ENCODE assay signal across 11 mouse cellular contexts in genomic region chr8:124273606-124274218, GRCm38 (mm10). TPM values are rescaled to one million over a fixed set of nuclear protein-coding genes. Genes with fewer than 3 reads are reported as not detected.
DNase-seq lines count a peak whose midpoint lies in the region; ATAC-seq and TF ChIP-seq lines count a peak whose summit lies in the region.
"Had no signal": no experiment of that assay in that cellular context is flagged by ENCODE, and none has a peak within 500 bp of the region (broad histone marks: within the 10 kb centered on the region; RNA-seq: fewer than 3 reads in every experiment).

No protein-coding gene starts in this region.

- H3K9ac ChIP-seq in midbrain, embryonic 11.5 days (ENCODE audit: low read length) = no peak overlapping the region
- H3K9ac ChIP-seq in midbrain, postnatal 0 days (replicated peaks; ENCODE audit: low read length, poor library complexity, severe bottlenecking) = no peak overlapping the region
- H3K9ac ChIP-seq: forebrain, embryonic 15.5 days; heart, embryonic 13.5 days; lung, embryonic 14.5 days had no signal

- no peak overlapping the region for H3K27ac ChIP-seq in midbrain, embryonic 11.5 days (ENCODE audit: low read depth, low read length)
- no peak overlapping the region for H3K27ac ChIP-seq in midbrain, postnatal 0 days (ENCODE audit: low read depth, low read length)
- H3K27ac ChIP-seq: heart, embryonic 13.5 days had no signal

- no peaks in the 10 kb centered on the region for H3K27me3 ChIP-seq in midbrain, embryonic 11.5 days (ENCODE audit: control insufficient read depth, insufficient read depth, low read length)
- H3K27me3 ChIP-seq in midbrain, postnatal 0 days (ENCODE audit: insufficient read depth, low read length) = no peaks in the 10 kb centered on the region
- H3K27me3 ChIP-seq: forebrain, embryonic 15.5 days; heart, embryonic 13.5 days had no signal

- H3K4me3 ChIP-seq in midbrain, embryonic 11.5 days (ENCODE audit: low read depth, low read length) = no peak overlapping the region
- no peak overlapping the region for H3K4me3 ChIP-seq in midbrain, postnatal 0 days (ENCODE audit: low read depth, low read length)
- H3K4me3 ChIP-seq: forebrain, embryonic 15.5 days; heart, embryonic 13.5 days had no signal

- no peak overlapping the region for H3K4me2 ChIP-seq in midbrain, embryonic 11.5 days
- H3K4me2 ChIP-seq in midbrain, postnatal 0 days (ENCODE audit: low read depth, low read length, poor library complexity, severe bottlenecking) = no peak overlapping the region
- H3K4me2 ChIP-seq: forebrain, embryonic 15.5 days; heart, embryonic 13.5 days; lung, embryonic 14.5 days had no signal

- peak; percentile 39; the same call in 1 of the 2 replicates for ATAC-seq in midbrain, embryonic 11.5 days (ENCODE audit: low FRiP score)
- no peak for ATAC-seq in midbrain, postnatal 0 days (ENCODE audit: low FRiP score)
- ATAC-seq in megakaryocyte progenitor cell, adult 5-6 weeks (replicated peaks; ENCODE audit: poor library complexity) = peak; percentile 40
- ATAC-seq: forebrain, embryonic 15.5 days had no signal

- no peak for TF ChIP-seq CTCF in midbrain, postnatal 0 days (IDR thresholded peaks at IDR 0.05)

- H3K4me1 ChIP-seq in midbrain, embryonic 11.5 days (ENCODE audit: control insufficient read depth, insufficient read depth, low read length) = peaks cover 17% of the 10 kb centered on the region
- H3K4me1 ChIP-seq in midbrain, postnatal 0 days (ENCODE audit: insufficient read depth, low read length) = peaks cover 4% of the 10 kb centered on the region

- 64% methylated on average over 8 of the region's 8 CpGs for WGBS in midbrain, embryonic 11.5 days
- 64% methylated on average over 8 of the region's 8 CpGs for WGBS in midbrain, postnatal 0 days

- peaks cover 6% of the 10 kb centered on the region for H3K36me3 ChIP-seq in midbrain, embryonic 11.5 days (ENCODE audit: control insufficient read depth, insufficient read depth, low read length)
- H3K36me3 ChIP-seq in midbrain, postnatal 0 days (ENCODE audit: insufficient read depth, low read length) = no peaks in the 10 kb centered on the region; the same call in 1 of the 2 replicates
- H3K36me3 ChIP-seq: forebrain, embryonic 15.5 days had no signal

- no peaks in the 10 kb centered on the region for H3K9me3 ChIP-seq in midbrain, embryonic 11.5 days (ENCODE audit: control insufficient read depth, low read length)
- H3K9me3 ChIP-seq in midbrain, postnatal 0 days (ENCODE audit: low read length) = no peaks in the 10 kb centered on the region
- H3K9me3 ChIP-seq: forebrain, embryonic 15.5 days; heart, embryonic 13.5 days had no signal

- DNase-seq in midbrain, embryonic 11.5 days (ENCODE audit: low spot score, missing footprints) = no peak
- no peak for DNase-seq in midbrain, postnatal 0 days (ENCODE audit: low spot score)
- DNase-seq in ZHBTc4 (ENCODE audit: low read depth, low spot score) = peak; percentile 79
- peak; percentile 83 for DNase-seq in thymus, postnatal 14 days
- DNase-seq in ovary, postnatal 36 days (ENCODE audit: low spot score) = no peak
- DNase-seq in Muller cell, postnatal 12 days (ENCODE audit: inconsistent ontology term) = no peak
- DNase-seq: adrenal gland, postnatal 25 days; lung, embryonic 14.5 days had no signal

RNA-seq across cellular contexts. Expression of gene Galnt2, which starts 42.5 kb away (rescaled TPM):
- polyA plus RNA-seq in midbrain, embryonic 11.5 days (2014; fragmentation: Nextera tagmentation; extraction: Ambion mirVana) = 66.9 and 76.6 TPM in 2 replicates
- total RNA-seq in midbrain, postnatal 0 days (2014; rRNA removed) = 51.3 and 80.9 TPM in 2 replicates
- 65.4 and 66.4 TPM in 2 replicates for polyA plus RNA-seq in midbrain, postnatal 0 days (2015; fragmentation: Nextera tagmentation; extraction: Ambion mirVana)
- total RNA-seq in megakaryocyte progenitor cell, adult 5-6 weeks (2015) = 50.8 and 51.2 TPM in 2 replicates
- total RNA-seq in megakaryocyte progenitor cell, adult 5-6 weeks (2017) = 20.9 and 36.1 TPM in 2 replicates

Comparison
In these comparisons a context has a peak if more than half of its experiments do, and no peak if none do; other contexts are left out.
1. DNase-seq: peak in ZHBTc4 (single experiment) and thymus, postnatal 14 days (single experiment); none in midbrain, embryonic 11.5 days (single experiment), midbrain, postnatal 0 days (single experiment), ovary, postnatal 36 days (single experiment) and Muller cell, postnatal 12 days (single experiment).